Mouse (Mus musculus) liver, adult 2 months (tissue): ENCODE measurements around the gene Nsun7. TPM values are rescaled to one million over a fixed set of nuclear protein-coding genes. Genes with fewer than 3 reads are reported as not detected.

Source experiments
- DNase-seq: peaks from one replicate; pipeline ENCODE4 v3.0.0-alpha.2; 2011; ENCODE audit warnings: low read depth, low spot score; ENCODE audit errors: extremely low read depth
- H3K27ac ChIP-seq: fragments of 200-500 bp; replicated peaks from 2 replicates; pipeline ENCODE4 v1.5.1; 2012; ENCODE audit warnings: low read depth, mild to moderate bottlenecking, control low read depth, inconsistent platforms, low read length; ENCODE audit not compliant: insufficient read depth
- H3K27me3 ChIP-seq: fragments of 200-500 bp; 2 replicates; pipeline ENCODE4 v1.6.1; 2012; ENCODE audit warnings: mild to moderate bottlenecking, moderate library complexity, low read length, inconsistent platforms; ENCODE audit not compliant: control insufficient read depth, insufficient read depth
- H3K36me3 ChIP-seq: fragments of 200-500 bp; 2 replicates; pipeline ENCODE4 v1.6.1; 2012; ENCODE audit warnings: low read length, inconsistent platforms; ENCODE audit not compliant: control insufficient read depth, insufficient read depth
- H3K4me1 ChIP-seq: fragments of 200-500 bp; 2 replicates; pipeline ENCODE4 v1.6.1; 2011; ENCODE audit warnings: low read length; ENCODE audit not compliant: control insufficient read depth, insufficient read depth
- H3K4me3 ChIP-seq: fragments of 200-500 bp; 2 replicates; pipeline ENCODE4 v1.5.1; 2011; ENCODE audit warnings: low read depth, mild to moderate bottlenecking, control low read depth, low read length, moderate library complexity; ENCODE audit not compliant: insufficient read depth
- H3K79me2 ChIP-seq: fragments of 200-500 bp; 2 replicates; pipeline ENCODE4 v1.6.1; 2012; ENCODE audit warnings: inconsistent platforms, mild to moderate bottlenecking, low read length, moderate library complexity; ENCODE audit not compliant: control insufficient read depth, insufficient read depth
- H3K9ac ChIP-seq: fragments of 200-500 bp; 2 replicates; pipeline ENCODE4 v1.6.1; 2012; ENCODE audit warnings: low read depth, mild to moderate bottlenecking, control low read depth, inconsistent platforms, low read length
- CTCF ChIP-seq: fragments of 200-500 bp; IDR thresholded peaks from 2 replicates; pipeline ENCODE4 v1.5.1; 2011; ENCODE audit warnings: low read depth, low read length, control low read depth
- POLR2A ChIP-seq: fragments of 200-500 bp; IDR thresholded peaks from 2 replicates; pipeline ENCODE4 v1.6.1; 2011; ENCODE audit warnings: low read length, control low read depth; ENCODE audit not compliant: insufficient read depth; ENCODE audit errors: extremely low read depth
- WGBS: fragments of 180-500 bp; shearing (Covaris S2); methylation state at CpG from one replicate; pipeline ENCODE4 v1.1.7; 2018; 5-methylcytosine and 5-hydroxymethylcytosine counted together
- polyA plus RNA-seq: library from polyadenylated mRNA; depleted of rRNA; stranded (reverse); fragments of >200 nt; gene quantifications from 2 replicates; pipeline ENCODE4 v1.2.3, GENCODE M21; 2012
- total RNA-seq: library from RNA; depleted of rRNA; stranded (reverse); fragments of >200 nt; gene quantifications from 2 replicates; pipeline ENCODE4 v1.2.3, GENCODE M21; 2014

Nsun7 gene
- total and polyA plus RNA-seq, 2 experiments = 0.05 to 0.37 TPM

GRCm38 (mm10) chr5:66328766-66329165, 69.1 kb downstream of the Nsun7 start:
- H3K27me3 ChIP-seq = no peaks in the 10 kb centered on the region
- H3K36me3 ChIP-seq = no peaks in the 10 kb centered on the region
- peak overlapping the region; percentile 33; the same call in 1 of the 2 replicates for H3K27ac ChIP-seq
- 26% methylated on average over 7 of the region's 7 CpGs for WGBS
- TF ChIP-seq POLR2A = no peak
- no peaks in the 10 kb centered on the region for H3K79me2 ChIP-seq
- peak; percentile 90 for DNase-seq
- H3K4me3 ChIP-seq = no peak overlapping the region
- no peak overlapping the region for H3K9ac ChIP-seq
- H3K4me1 ChIP-seq = peaks cover 10% of the 10 kb centered on the region

- H3K27ac ChIP-seq = no peak overlapping the region
- WGBS = 40% methylated on average over 6 of the region's 6 CpGs
- H3K9ac ChIP-seq = no peak overlapping the region
- DNase-seq = peak; percentile 92
- peaks cover 10% of the 10 kb centered on the region for H3K4me1 ChIP-seq
- H3K36me3 ChIP-seq = no peaks in the 10 kb centered on the region
- H3K27me3 ChIP-seq = no peaks in the 10 kb centered on the region
- H3K4me3 ChIP-seq = no peak overlapping the region
- no peaks in the 10 kb centered on the region for H3K79me2 ChIP-seq
- TF ChIP-seq CTCF = no peak
- TF ChIP-seq POLR2A = no peak
Measured at GRCm38 (mm10) chr5:66330806-66331205, 71.1 kb downstream of the Nsun7 start.

GRCm38 (mm10) chr5:66337025-66337968, 77.6 kb downstream of the Nsun7 start:
- WGBS = 35% methylated on average over 38 of the region's 38 CpGs

GRCm38 (mm10) chr5:66337969-66338345, 78.3 kb downstream of the Nsun7 start:
- Histone ChIP-seq H3K27me3 (no peaks in the 10 kb centered on the region), H3K9ac (no peak overlapping the region), H3K27ac (no peak overlapping the region), H3K79me2 (no peaks in the 10 kb centered on the region), H3K4me3 (no peak overlapping the region), H3K36me3 (no peaks in the 10 kb centered on the region), H3K4me1 (no peaks in the 10 kb centered on the region)
- peak; percentile 72 for DNase-seq
- TF ChIP-seq POLR2A (no peak), CTCF (no peak)
- 26% methylated on average over 6 of the region's 6 CpGs for WGBS

More at GRCm38 (mm10) chr5:66337025-66337968, 77.6 kb downstream of the Nsun7 start:
- Histone ChIP-seq H3K79me2 (no peaks in the 10 kb centered on the region), H3K4me3 (no peak overlapping the region), H3K4me1 (no peaks in the 10 kb centered on the region), H3K27ac (no peak overlapping the region), H3K36me3 (no peaks in the 10 kb centered on the region), H3K9ac (no peak overlapping the region), H3K27me3 (no peaks in the 10 kb centered on the region)
- TF ChIP-seq CTCF (no peak), POLR2A (no peak)
- DNase-seq = no peak

GRCm38 (mm10) chr5:66338583-66338982, 78.9 kb downstream of the Nsun7 start:
- no peak for DNase-seq
- TF ChIP-seq POLR2A (no peak), CTCF (peak; percentile 48)

More at GRCm38 (mm10) chr5:66338583-66338982, 78.9 kb downstream of the Nsun7 start:
- Histone ChIP-seq H3K4me1 (no peaks in the 10 kb centered on the region), H3K4me3 (no peak overlapping the region), H3K36me3 (no peaks in the 10 kb centered on the region), H3K27ac (no peak overlapping the region), H3K79me2 (no peaks in the 10 kb centered on the region), H3K9ac (no peak overlapping the region), H3K27me3 (no peaks in the 10 kb centered on the region)
- 67% methylated on average over 7 of the region's 7 CpGs for whole genome bisulfite sequencing
